Mouse (Mus musculus): ENCODE results near the gene Scgb2b11. TPM values are rescaled to one million over a fixed set of nuclear protein-coding genes. Genes with fewer than 3 reads are reported as not detected.
"Not testable (repeated sequence)": the region's sequence is repeated elsewhere in the genome, so short reads cannot be mapped to it uniquely, and the experiment has no call there.

Scgb2b11 gene
- total RNA-seq (2018; cell fraction: chromatin; rRNA removed): not detected
- total RNA-seq (2018; cell fraction: cytosol; rRNA removed): not detected
- total RNA-seq (2018; cell fraction: nucleus; rRNA removed): not detected
- polyA plus RNA-seq (2018): not detected in 3 replicates

DNA sequence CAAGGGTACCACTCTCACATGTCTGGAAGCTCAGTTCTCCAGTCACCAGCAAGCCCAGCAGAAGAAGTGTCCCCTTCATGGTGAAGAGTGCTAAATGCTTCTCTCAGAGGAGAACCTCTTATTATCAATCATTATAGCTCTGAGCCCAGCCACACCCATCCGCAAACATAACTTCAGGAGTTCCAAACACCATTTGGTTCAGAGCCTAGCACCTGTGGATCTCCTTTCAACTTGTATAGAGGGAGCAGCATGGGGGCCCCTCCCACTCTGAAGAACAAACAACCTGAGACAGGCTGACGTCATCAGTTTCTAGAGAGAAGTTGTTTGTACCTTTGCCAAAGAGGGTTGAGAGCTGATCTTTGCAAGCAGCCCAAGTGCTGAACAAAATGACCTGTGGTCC lies at the start of gene Scgb2b11:
Gene Scgb2b11 (minus strand): TSS at position 101 of the 400 bp plus-strand sequence.
- not testable (repeated sequence) for H3K36me3 ChIP-seq (ENCODE audit: inconsistent target); H3K79me2 ChIP-seq (ENCODE audit: inconsistent target); H3K4me3 ChIP-seq (ENCODE audit: inconsistent target); H3K27ac ChIP-seq
- WGBS (ENCODE audit: missing documents): 86% methylated on average over 1 of the region's 2 CpGs

DNA sequence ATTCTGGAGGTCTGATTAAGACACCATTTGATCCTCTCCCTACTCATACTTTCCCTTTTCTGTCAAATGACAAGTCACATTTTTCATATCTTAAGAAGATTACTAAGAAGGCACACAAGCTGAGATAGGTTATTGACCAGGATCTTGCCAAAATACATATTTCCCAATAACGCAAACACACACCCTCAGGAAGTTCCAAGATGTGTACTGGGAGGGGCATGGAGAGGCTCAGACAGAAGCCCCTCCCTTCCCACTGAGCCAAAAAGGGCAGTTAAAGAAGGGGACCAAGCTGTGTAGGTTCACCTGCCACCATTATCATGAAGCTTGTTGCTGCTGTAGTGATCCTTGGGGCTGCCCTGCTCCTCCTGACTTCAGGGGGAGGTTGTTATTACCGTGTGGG lies 11.6 kb upstream of the Scgb2b11 start, which contains the start of gene Scgb1b11:
Gene Scgb1b11 (plus strand): TSS at position 301 of the 400 bp plus-strand sequence.
- no CpG with 5 or more reads among the region's 2 CpGs for WGBS (ENCODE audit: missing documents)
- not testable (repeated sequence) for H3K4me3 ChIP-seq (ENCODE audit: inconsistent target)

More for the DNA sequence above, 11.6 kb upstream of the Scgb2b11 start, which contains the start of gene Scgb1b11:
- not testable (repeated sequence) for H3K36me3 ChIP-seq (ENCODE audit: inconsistent target); H3K27ac ChIP-seq; H3K79me2 ChIP-seq (ENCODE audit: inconsistent target)

Other genes starting within 250 kb of the Scgb2b11 start
- not detected in 3 replicates for gene Scgb1b10, start 110.3 kb downstream of the Scgb2b11 start, polyA plus RNA-seq (2018)
- gene Scgb1b11, start 11.7 kb upstream of the Scgb2b11 start, polyA plus RNA-seq (2018): not detected in 3 replicates
- not detected in 3 replicates for gene Scgb2b12, start 116.1 kb upstream of the Scgb2b11 start, polyA plus RNA-seq (2018)
- not detected in 3 replicates for gene Scgb1b12, start 123.0 kb upstream of the Scgb2b11 start, polyA plus RNA-seq (2018)
- not detected in 3 replicates for gene Scgb1b29, start 230.4 kb upstream of the Scgb2b11 start, polyA plus RNA-seq (2018)

Measured in macrophage (primary cell).